In the genomic region with DNA sequence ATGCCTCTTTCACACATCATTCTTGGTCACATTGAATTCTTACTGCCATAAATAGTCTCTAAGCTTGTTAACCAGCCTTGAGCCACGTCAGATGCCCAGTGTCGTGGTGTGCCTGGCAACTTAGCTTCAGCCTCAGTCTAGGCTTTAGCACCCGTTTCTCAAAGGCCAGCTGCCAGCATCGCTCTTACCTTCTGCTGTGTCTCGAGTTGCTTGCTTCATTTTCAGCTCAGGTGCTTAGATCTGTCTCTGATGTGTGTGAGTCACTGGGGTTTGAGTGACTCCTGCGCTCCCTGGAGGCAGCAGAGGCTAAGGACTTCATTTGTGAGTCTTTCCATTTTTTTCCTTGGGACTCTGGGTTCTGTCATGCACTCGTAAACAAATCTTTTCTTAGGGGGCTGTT, we compare ENCODE assay signal across 18 mouse cellular contexts.
DNase-seq lines count a peak whose midpoint lies in the region; ATAC-seq and TF ChIP-seq lines count a peak whose summit lies in the region.
"Had no signal": no experiment of that assay in that cellular context is flagged by ENCODE, and none has a peak within 500 bp of the region (broad histone marks: within the 10 kb centered on the region; RNA-seq: fewer than 3 reads in every experiment).

No protein-coding gene starts in this region.

- peaks cover 12 to 33% of the 10 kb centered on the region in 2 experiments for H3K4me1 ChIP-seq in heart, embryonic 14.5 days (ENCODE audit: control insufficient read depth in 2 of 2, insufficient read depth in 2 of 2, low read length in 2 of 2)
- H3K4me1 ChIP-seq in heart, embryonic 11.5 days (ENCODE audit: control insufficient read depth, insufficient read depth, low read length): peaks cover 4% of the 10 kb centered on the region
- H3K4me1 ChIP-seq in cortical plate, adult 2 months (ENCODE audit: control insufficient read depth, insufficient read depth, low read length): peaks cover 15% of the 10 kb centered on the region
- H3K4me1 ChIP-seq: liver, embryonic 15.5 days; midbrain, embryonic 15.5 days had no signal

- peak; percentile 31 for TF ChIP-seq CTCF in left cerebral cortex, adult 2 months (IDR thresholded peaks at IDR 0.05)
- no peak for TF ChIP-seq CTCF in cortical plate, adult 2 months (IDR thresholded peaks at IDR 0.05; ENCODE audit: extremely low read depth, insufficient read depth, low read length)

- H3K4me2 ChIP-seq in heart, embryonic 14.5 days (ENCODE audit: low read length): no peak overlapping the region
- H3K4me2 ChIP-seq in heart, embryonic 11.5 days: no peak overlapping the region
- H3K4me2 ChIP-seq: liver, embryonic 15.5 days; midbrain, embryonic 15.5 days had no signal

- H3K9me3 ChIP-seq in heart, embryonic 14.5 days (ENCODE audit: control insufficient read depth, low read length): no peaks in the 10 kb centered on the region
- no peaks in the 10 kb centered on the region for H3K9me3 ChIP-seq in heart, embryonic 11.5 days (replicated peaks; ENCODE audit: control insufficient read depth, low read length)
- H3K9me3 ChIP-seq: G1E; liver, embryonic 15.5 days; megakaryocyte, embryonic 14.5 days; midbrain, embryonic 15.5 days had no signal

- 0 out of 2 replicates have a peak overlapping the region, but pooled peaks have one; percentile 34 for H3K9ac ChIP-seq in heart, embryonic 14.5 days (ENCODE audit: low read length)
- H3K9ac ChIP-seq in heart, embryonic 11.5 days (ENCODE audit: low read depth, low read length): no peak overlapping the region
- H3K9ac ChIP-seq: liver, embryonic 15.5 days; midbrain, embryonic 15.5 days had no signal

- TF ChIP-seq POLR2A in cortical plate, adult 2 months (IDR thresholded peaks at IDR 0.05; ENCODE audit: extremely low read depth, insufficient read depth, low read length): no peak

- no peak for DNase-seq in left cerebral cortex, adult 2 months (ENCODE audit: extremely low spot score in 1 of 2, low spot score in 2 of 2)
- no peak for DNase-seq in left cerebral cortex, adult 11 months (ENCODE audit: low spot score)
- DNase-seq in thymus, postnatal 25 days: peak; percentile 62
- no peak for DNase-seq in embryo, embryonic 9.5 days (ENCODE audit: extremely low spot score)
- DNase-seq: cerebellum, adult 9-11 months; embryo, embryonic 11 days; gastrocnemius, postnatal 25 days; heart, postnatal 36 days; kidney, postnatal 4 days; lung, postnatal 14 days had no signal

- intact Hi-C loops in left cerebral cortex, adult 2 months (cut with DNase I): no loop called here

- H3K27me3 ChIP-seq in heart, embryonic 14.5 days (ENCODE audit: control insufficient read depth, insufficient read depth, low read length): no peaks in the 10 kb centered on the region
- no peaks in the 10 kb centered on the region for H3K27me3 ChIP-seq in heart, embryonic 11.5 days (ENCODE audit: control insufficient read depth, insufficient read depth, low read length)
- H3K27me3 ChIP-seq: liver, embryonic 15.5 days; megakaryocyte, embryonic 14.5 days; midbrain, embryonic 15.5 days had no signal

- no peak for ATAC-seq in heart, embryonic 14.5 days (ENCODE audit: insufficient number of reproducible peaks, insufficient read depth, low FRiP score, low read depth)
- no peak for ATAC-seq in heart, embryonic 11.5 days (replicated peaks; ENCODE audit: insufficient number of reproducible peaks, low FRiP score, low TSS enrichment)
- ATAC-seq: hindbrain, postnatal 0 days; midbrain, embryonic 15.5 days had no signal

- H3K36me3 ChIP-seq in heart, embryonic 14.5 days (ENCODE audit: control insufficient read depth, insufficient read depth, low read length): 0 out of 2 replicates have a peak, but pooled peaks cover 4% of the 10 kb centered on the region
- no peaks in the 10 kb centered on the region for H3K36me3 ChIP-seq in heart, embryonic 11.5 days (ENCODE audit: control insufficient read depth, insufficient read depth, low read length)
- H3K36me3 ChIP-seq: midbrain, embryonic 15.5 days had no signal

- H3K4me3 ChIP-seq in heart, embryonic 14.5 days (ENCODE audit: control insufficient read depth in 1 of 2, insufficient read depth in 1 of 2, low read depth in 1 of 2, low read length in 2 of 2): no peak overlapping the region
- H3K4me3 ChIP-seq in heart, embryonic 11.5 days (ENCODE audit: low read depth, low read length): no peak overlapping the region
- H3K4me3 ChIP-seq in left cerebral cortex, adult 2 months: no peak overlapping the region
- no peak overlapping the region for H3K4me3 ChIP-seq in cortical plate, adult 2 months (ENCODE audit: insufficient read depth, low read length)
- H3K4me3 ChIP-seq: liver, embryonic 15.5 days; midbrain, embryonic 15.5 days had no signal

- H3K27ac ChIP-seq in heart, embryonic 14.5 days (replicated peaks in 1 of 2; ENCODE audit: control insufficient read depth in 1 of 2, insufficient read depth in 1 of 2, low read depth in 2 of 2, low read length in 2 of 2): peak overlapping the region; percentile 14 to 46; a peak in 2 of 4 replicates
- H3K27ac ChIP-seq in heart, embryonic 11.5 days (ENCODE audit: low read depth, low read length): no peak overlapping the region
- peak overlapping the region; percentile 81 for H3K27ac ChIP-seq in left cerebral cortex, adult 2 months
- peak overlapping the region; percentile 5; the same call in 1 of the 2 replicates for H3K27ac ChIP-seq in cortical plate, adult 2 months (ENCODE audit: insufficient read depth, low read length)
- H3K27ac ChIP-seq: hindbrain, postnatal 0 days; liver, embryonic 15.5 days; midbrain, embryonic 15.5 days had no signal

- WGBS in heart, embryonic 14.5 days: 53% methylated on average over 7 of the region's 7 CpGs
- 69% methylated on average over 7 of the region's 7 CpGs for WGBS in heart, embryonic 11.5 days (ENCODE audit: insufficient replicate concordance)
